Mouse (Mus musculus) lung, postnatal 0 days (tissue): ENCODE measurements around the gene Ada.

Source experiments
- CTCF ChIP-seq: IDR thresholded peaks from 2 replicates; pipeline ENCODE4 v1.5.1; 2016; ENCODE audit warnings: antibody characterized with exemption, mild to moderate bottlenecking
- EP300 ChIP-seq: IDR thresholded peaks from 2 replicates; pipeline ENCODE4 v1.6.1; 2016; ENCODE audit warnings: antibody characterized with exemption, mild to moderate bottlenecking, control low read depth

DNA sequence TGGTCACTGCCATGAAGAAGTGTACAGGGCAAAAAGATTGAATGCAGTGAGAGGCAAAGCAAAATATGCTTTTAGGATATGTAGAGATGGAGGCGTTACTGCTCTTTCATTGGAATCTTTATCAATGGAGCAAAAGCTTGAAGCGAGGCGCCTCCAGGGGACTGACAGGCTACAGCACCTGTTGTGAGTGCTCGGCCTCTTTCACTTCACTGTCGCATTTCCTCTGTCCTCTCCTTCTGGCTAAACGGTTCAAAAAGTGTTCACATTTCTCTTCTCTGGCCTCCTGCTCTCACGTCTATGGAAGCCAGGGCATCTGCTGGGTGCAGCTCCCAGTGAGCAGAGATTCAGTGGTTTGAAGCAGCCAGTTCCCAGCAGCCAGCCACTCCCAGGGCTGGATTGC, 47.6 kb downstream of the Ada start:
- TF ChIP-seq CTCF (no peak), EP300 (no peak)
